ENCODE assay signal across 20 mouse cellular contexts in genomic region chr6:100193760-100194159, GRCm38 (mm10).
DNase-seq lines count a peak whose midpoint lies in the region; ATAC-seq and TF ChIP-seq lines count a peak whose summit lies in the region.
"Had no signal": no experiment of that assay in that cellular context is flagged by ENCODE, and none has a peak within 500 bp of the region (broad histone marks: within the 10 kb centered on the region; RNA-seq: fewer than 3 reads in every experiment).

No protein-coding gene starts in this region.

- 0 out of 2 replicates have a peak overlapping the region, but pooled peaks have one; percentile 13 for H3K27ac ChIP-seq in intestine, embryonic 15.5 days
- H3K27ac ChIP-seq in intestine, postnatal 0 days (ENCODE audit: low read depth, low read length) = no peak overlapping the region
- H3K27ac ChIP-seq in limb, embryonic 15.5 days = peak overlapping the region; percentile 9; the same call in 1 of the 2 replicates
- H3K27ac ChIP-seq: embryonic facial prominence, embryonic 12.5 days; forebrain, embryonic 15.5 days; heart, adult 2 months; hindbrain, embryonic 15.5 days had no signal

- H3K4me1 ChIP-seq in intestine, embryonic 15.5 days (replicated peaks) = peaks cover 37% of the 10 kb centered on the region
- peaks cover 7% of the 10 kb centered on the region for H3K4me1 ChIP-seq in intestine, postnatal 0 days (replicated peaks; ENCODE audit: control insufficient read depth, insufficient read depth, low read length)
- H3K4me1 ChIP-seq in limb, embryonic 15.5 days = peaks cover 61% of the 10 kb centered on the region
- H3K4me1 ChIP-seq in lung, adult 2 months (ENCODE audit: control insufficient read depth, insufficient read depth, low read length) = peaks cover 33% of the 10 kb centered on the region

- H3K9me3 ChIP-seq in intestine, embryonic 15.5 days = no peaks in the 10 kb centered on the region
- no peaks in the 10 kb centered on the region for H3K9me3 ChIP-seq in intestine, postnatal 0 days (ENCODE audit: control insufficient read depth)
- no peaks in the 10 kb centered on the region for H3K9me3 ChIP-seq in limb, embryonic 15.5 days
- H3K9me3 ChIP-seq: embryonic facial prominence, embryonic 12.5 days; forebrain, embryonic 15.5 days; heart, embryonic 15.5 days; hindbrain, embryonic 15.5 days had no signal

- TF ChIP-seq POLR2A in lung, adult 2 months (IDR thresholded peaks at IDR 0.05; ENCODE audit: borderline replicate concordance, extremely low read depth, low read depth, low read length) = no peak

- H3K9ac ChIP-seq in intestine, embryonic 15.5 days = no peak overlapping the region
- H3K9ac ChIP-seq in intestine, postnatal 0 days (ENCODE audit: low read depth, low read length) = no peak overlapping the region
- no peak overlapping the region for H3K9ac ChIP-seq in limb, embryonic 15.5 days
- H3K9ac ChIP-seq: embryonic facial prominence, embryonic 12.5 days; forebrain, embryonic 15.5 days; heart, embryonic 15.5 days; hindbrain, embryonic 15.5 days had no signal

- no peak for TF ChIP-seq CTCF in intestine, postnatal 0 days (IDR thresholded peaks at IDR 0.05; ENCODE audit: low read depth)
- TF ChIP-seq CTCF in lung, adult 2 months (IDR thresholded peaks at IDR 0.05; ENCODE audit: insufficient read depth, low read length) = no peak

- WGBS in intestine, embryonic 15.5 days = 26% methylated on average over 7 of the region's 7 CpGs
- WGBS in intestine, postnatal 0 days = 31% methylated on average over 7 of the region's 7 CpGs
- 31% methylated on average over 7 of the region's 7 CpGs for WGBS in limb, embryonic 15.5 days
- WGBS in lung, adult 2 months = 72% methylated on average over 7 of the region's 7 CpGs

- ATAC-seq in intestine, embryonic 15.5 days = no peak
- no peak for ATAC-seq in intestine, postnatal 0 days
- ATAC-seq in limb, embryonic 15.5 days (ENCODE audit: insufficient number of reproducible peaks, low FRiP score, low TSS enrichment, low read depth) = no peak
- ATAC-seq: CD4-positive, CD25-positive, alpha-beta regulatory T cell, adult 4 months; forebrain, embryonic 15.5 days had no signal

- no peak overlapping the region for H3K4me3 ChIP-seq in intestine, embryonic 15.5 days (replicated peaks)
- no peak overlapping the region for H3K4me3 ChIP-seq in intestine, postnatal 0 days (ENCODE audit: low read depth, low read length)
- no peak overlapping the region for H3K4me3 ChIP-seq in limb, embryonic 15.5 days
- H3K4me3 ChIP-seq in lung, adult 2 months (replicated peaks; ENCODE audit: extremely low read depth, low read depth, low read length) = no peak overlapping the region
- H3K4me3 ChIP-seq: embryonic facial prominence, embryonic 12.5 days; forebrain, embryonic 15.5 days; heart, adult 2 months; heart, embryonic 15.5 days; hindbrain, embryonic 15.5 days had no signal

- no peaks in the 10 kb centered on the region for H3K36me3 ChIP-seq in intestine, embryonic 15.5 days
- no peaks in the 10 kb centered on the region for H3K36me3 ChIP-seq in intestine, postnatal 0 days (ENCODE audit: control insufficient read depth, insufficient read depth)
- no peaks in the 10 kb centered on the region for H3K36me3 ChIP-seq in limb, embryonic 15.5 days
- H3K36me3 ChIP-seq: embryonic facial prominence, embryonic 12.5 days; forebrain, embryonic 15.5 days; G1E; heart, embryonic 15.5 days; hindbrain, embryonic 15.5 days had no signal

- H3K4me2 ChIP-seq in intestine, embryonic 15.5 days (replicated peaks) = no peak overlapping the region
- H3K4me2 ChIP-seq in intestine, postnatal 0 days (replicated peaks; ENCODE audit: low read depth) = no peak overlapping the region
- H3K4me2 ChIP-seq in limb, embryonic 15.5 days = no peak overlapping the region
- H3K4me2 ChIP-seq: embryonic facial prominence, embryonic 12.5 days; forebrain, embryonic 15.5 days; heart, embryonic 11.5 days; heart, embryonic 15.5 days; hindbrain, embryonic 15.5 days had no signal

- peak; percentile 69 for DNase-seq in 3T3-L1 (ENCODE audit: low read depth, low spot score)
- peak; percentile 69 for DNase-seq in Muller cell, postnatal 12 days (ENCODE audit: inconsistent ontology term)
- no peak for DNase-seq in lung, adult 2 months
- no peak for DNase-seq in MN1 (ENCODE audit: low spot score)
- DNase-seq: adrenal gland, adult 8-10 months; adrenal gland, postnatal 36 days; cerebellum, adult 2 months; cerebellum, postnatal 10 days; gastrocnemius, postnatal 14 days; heart, adult 2 months had no signal

- no peaks in the 10 kb centered on the region for H3K27me3 ChIP-seq in intestine, embryonic 15.5 days (replicated peaks)
- 0 out of 2 replicates have a peak, but pooled peaks cover 3% of the 10 kb centered on the region for H3K27me3 ChIP-seq in intestine, postnatal 0 days (replicated peaks; ENCODE audit: control insufficient read depth, insufficient read depth, low read length)
- no peaks in the 10 kb centered on the region; the same call in 1 of the 2 replicates for H3K27me3 ChIP-seq in limb, embryonic 15.5 days
- H3K27me3 ChIP-seq: forebrain, embryonic 15.5 days had no signal

Comparison
In these comparisons a context has a peak if more than half of its experiments do, and no peak if none do; other contexts are left out.
1. DNase-seq: peak in 3T3-L1 (single experiment) and Muller cell, postnatal 12 days (single experiment); none in lung, adult 2 months (single experiment) and MN1 (single experiment).